Mouse (Mus musculus) intestine, postnatal 0 days (tissue): ENCODE measurements around the gene Thnsl1. TPM values are rescaled to one million over a fixed set of nuclear protein-coding genes. Genes with fewer than 3 reads are reported as not detected.

Experiments
- ATAC-seq: fragments of 200-750 bp; cut with Nextera tagmentation; 2 replicates; pipeline ENCODE4 v1.8.0; 2017; ENCODE audit warnings: mild to moderate bottlenecking, moderate TSS enrichment, moderate library complexity
- H3K27ac ChIP-seq: fragments of 300-500 bp; sonication (generic); 2 replicates; pipeline ENCODE4 v1.5.1; 2014; ENCODE audit warnings: mild to moderate bottlenecking, low read depth, low read length, moderate library complexity
- H3K27me3 ChIP-seq: fragments of 300-500 bp; sonication (generic); replicated peaks from 2 replicates; pipeline ENCODE4 v1.6.1; 2014; ENCODE audit warnings: low read length, mixed read lengths; ENCODE audit not compliant: control insufficient read depth, insufficient read depth
- H3K36me3 ChIP-seq: fragments of 300-500 bp; sonication (generic); 2 replicates; pipeline ENCODE4 v1.6.1; 2014; ENCODE audit warnings: mild to moderate bottlenecking, moderate library complexity; ENCODE audit not compliant: control insufficient read depth, insufficient read depth
- H3K4me1 ChIP-seq: fragments of 300-500 bp; sonication (generic); replicated peaks from 2 replicates; pipeline ENCODE4 v1.6.1; 2014; ENCODE audit warnings: antibody characterized with exemption, low read length, mixed read lengths; ENCODE audit not compliant: control insufficient read depth, insufficient read depth
- H3K4me2 ChIP-seq: fragments of 300-500 bp; sonication (generic); replicated peaks from 2 replicates; pipeline ENCODE4 v1.6.1; 2014; ENCODE audit warnings: low read depth, mild to moderate bottlenecking, moderate library complexity
- H3K4me3 ChIP-seq: fragments of 300-500 bp; sonication (generic); 2 replicates; pipeline ENCODE4 v1.5.1; 2014; ENCODE audit warnings: low read depth, low read length
- H3K9ac ChIP-seq: fragments of 300-500 bp; sonication (generic); 2 replicates; pipeline ENCODE4 v1.6.1; 2014; ENCODE audit warnings: mild to moderate bottlenecking, low read depth, low read length
- H3K9me3 ChIP-seq: fragments of 300-500 bp; sonication (generic); 2 replicates; pipeline ENCODE4 v1.6.1; 2016; ENCODE audit warnings: mixed run types; ENCODE audit not compliant: control insufficient read depth
- CTCF ChIP-seq: sonication (generic); IDR thresholded peaks from 2 replicates; pipeline ENCODE4 v1.5.1; 2016; ENCODE audit warnings: low read depth, mild to moderate bottlenecking, control low read depth, antibody characterized with exemption, moderate library complexity
- WGBS: fragments of 180-500 bp; shearing (Covaris S2); extraction: QIAGEN DNeasy Blood & Tissue Kit; methylation state at CpG from one replicate; pipeline ENCODE4 v1.1.7; 2014; 5-methylcytosine and 5-hydroxymethylcytosine counted together
- polyA plus RNA-seq: library from polyadenylated mRNA; unstranded; fragments of >200 nt; fragmentation: Nextera tagmentation; extraction: Ambion mirVana; gene quantifications from 2 replicates; pipeline ENCODE4 v1.2.1, GENCODE M21; 2015

Gene Thnsl1
- polyA plus RNA-seq, 1 experiment from 2014 or later, result 3.9 TPM

- no peaks in the 10 kb centered on the region for H3K9me3 ChIP-seq
- H3K36me3 ChIP-seq, result no peaks in the 10 kb centered on the region
- no peaks in the 10 kb centered on the region for H3K27me3 ChIP-seq
- ATAC-seq, result peak; percentile 81
- no peaks in the 10 kb centered on the region; the same call in 1 of the 2 replicates for H3K4me1 ChIP-seq
- H3K9ac ChIP-seq, result no peak overlapping the region
- no peak overlapping the region for H3K27ac ChIP-seq
- TF ChIP-seq CTCF, result peak; percentile 61
- H3K4me3 ChIP-seq, result no peak overlapping the region
- H3K4me2 ChIP-seq, result no peak overlapping the region
- 60% methylated on average over 2 of the region's 2 CpGs for WGBS
These were observed 40.1 kb downstream of the Thnsl1 start for GRCm38 (mm10) chr2:21245477-21246102.

- 68% methylated on average over 3 of the region's 3 CpGs for WGBS
- no peaks in the 10 kb centered on the region for H3K36me3 ChIP-seq
- no peaks in the 10 kb centered on the region for H3K9me3 ChIP-seq
- H3K4me3 ChIP-seq, result no peak overlapping the region
- H3K27ac ChIP-seq, result no peak overlapping the region
- no peak overlapping the region for H3K9ac ChIP-seq
- H3K27me3 ChIP-seq, result no peaks in the 10 kb centered on the region
- ATAC-seq, result no peak
- no peak overlapping the region for H3K4me2 ChIP-seq
- H3K4me1 ChIP-seq, result no peaks in the 10 kb centered on the region
- TF ChIP-seq CTCF, result no peak
These were observed 48.1 kb downstream of the Thnsl1 start for GRCm38 (mm10) chr2:21253644-21254043.

- no peaks in the 10 kb centered on the region for H3K4me1 ChIP-seq
- no peaks in the 10 kb centered on the region for H3K9me3 ChIP-seq
- no peak for TF ChIP-seq CTCF
- H3K27ac ChIP-seq, result no peak overlapping the region
- H3K4me3 ChIP-seq, result no peak overlapping the region
- H3K4me2 ChIP-seq, result no peak overlapping the region
- no peak overlapping the region for H3K9ac ChIP-seq
- H3K36me3 ChIP-seq, result no peaks in the 10 kb centered on the region
- no peak for ATAC-seq
- H3K27me3 ChIP-seq, result no peaks in the 10 kb centered on the region
These were observed 48.8 kb downstream of the Thnsl1 start for GRCm38 (mm10) chr2:21254308-21254707.

GRCm38 (mm10) chr2:21258281-21258680 lies 52.8 kb downstream of the Thnsl1 start:
- H3K27ac ChIP-seq, result no peak overlapping the region
- H3K36me3 ChIP-seq, result no peaks in the 10 kb centered on the region
- TF ChIP-seq CTCF, result no peak
- WGBS, result 61% methylated on average over 4 of the region's 4 CpGs
- H3K27me3 ChIP-seq, result no peaks in the 10 kb centered on the region
- H3K9me3 ChIP-seq, result no peaks in the 10 kb centered on the region
- H3K4me2 ChIP-seq, result no peak overlapping the region
- no peaks in the 10 kb centered on the region for H3K4me1 ChIP-seq
- no peak for ATAC-seq
- no peak overlapping the region for H3K9ac ChIP-seq
- H3K4me3 ChIP-seq, result no peak overlapping the region

GRCm38 (mm10) chr2:21259081-21259480 lies 53.6 kb downstream of the Thnsl1 start:
- TF ChIP-seq CTCF, result no peak
- H3K27ac ChIP-seq, result no peak overlapping the region
- peak overlapping the region; percentile 43 for H3K4me2 ChIP-seq
- H3K9me3 ChIP-seq, result no peaks in the 10 kb centered on the region
- no peaks in the 10 kb centered on the region for H3K27me3 ChIP-seq
- no peaks in the 10 kb centered on the region for H3K4me1 ChIP-seq
- no peak overlapping the region for H3K9ac ChIP-seq
- H3K4me3 ChIP-seq, result no peak overlapping the region
- no peaks in the 10 kb centered on the region for H3K36me3 ChIP-seq
- 20% methylated on average over 5 of the region's 5 CpGs for WGBS
- peak; percentile 88 for ATAC-seq

- no peak overlapping the region for H3K4me3 ChIP-seq
- 74% methylated on average over 4 of the region's 4 CpGs for WGBS
- ATAC-seq, result no peak
- no peak overlapping the region for H3K27ac ChIP-seq
- no peaks in the 10 kb centered on the region for H3K27me3 ChIP-seq
- no peak for TF ChIP-seq CTCF
- H3K4me2 ChIP-seq, result no peak overlapping the region
- H3K9me3 ChIP-seq, result no peaks in the 10 kb centered on the region
- H3K36me3 ChIP-seq, result no peaks in the 10 kb centered on the region
- H3K4me1 ChIP-seq, result no peaks in the 10 kb centered on the region
- no peak overlapping the region for H3K9ac ChIP-seq
These were observed 54.5 kb downstream of the Thnsl1 start for GRCm38 (mm10) chr2:21260060-21260459.
